Mouse (Mus musculus) limb, embryonic 14.5 days (tissue): Measurements from ENCODE around the gene Eno3. TPM values are rescaled to one million over a fixed set of nuclear protein-coding genes. Genes with fewer than 3 reads are reported as not detected.

Experiments
- ATAC-seq: fragments of 200-750 bp; cut with Nextera tagmentation; 2 replicates; pipeline ENCODE4 v1.8.0; 2017; ENCODE audit warnings: low read depth, moderate number of reproducible peaks, moderate TSS enrichment; ENCODE audit not compliant: low FRiP score
- DNase-seq: peaks from one replicate; pipeline ENCODE4 v3.0.0-alpha.2; 2015; ENCODE audit warnings: low spot score
- H3K27ac ChIP-seq: fragments of 300-500 bp; sonication (generic); replicated peaks from 2 replicates; pipeline ENCODE4 v1.5.1; 2014; ENCODE audit warnings: low read depth, mild to moderate bottlenecking, low read length, moderate library complexity, mixed read lengths
- H3K27me3 ChIP-seq: fragments of 300-500 bp; sonication (generic); 2 replicates; pipeline ENCODE4 v1.6.1; 2014; ENCODE audit warnings: low read length, mixed read lengths; ENCODE audit not compliant: control insufficient read depth, insufficient read depth
- H3K36me3 ChIP-seq: fragments of 300-500 bp; sonication (generic); 2 replicates; pipeline ENCODE4 v1.6.1; 2014; ENCODE audit warnings: mild to moderate bottlenecking, low read length, moderate library complexity, mixed read lengths; ENCODE audit not compliant: control insufficient read depth, insufficient read depth
- H3K4me1 ChIP-seq: fragments of 300-500 bp; sonication (generic); 2 replicates; pipeline ENCODE4 v1.6.1; 2014; ENCODE audit warnings: antibody characterized with exemption, low read length, mixed read lengths; ENCODE audit not compliant: control insufficient read depth, insufficient read depth
- H3K4me2 ChIP-seq: fragments of 300-500 bp; sonication (generic); replicated peaks from 2 replicates; pipeline ENCODE4 v1.6.1; 2014; ENCODE audit warnings: low read depth, mild to moderate bottlenecking, low read length, moderate library complexity; ENCODE audit not compliant: severe bottlenecking
- H3K4me3 ChIP-seq: fragments of 300-500 bp; sonication (generic); replicated peaks from 2 replicates; pipeline ENCODE4 v1.5.1; 2014; ENCODE audit warnings: low read length
- H3K9ac ChIP-seq: fragments of 300-500 bp; sonication (generic); 2 replicates; pipeline ENCODE4 v1.6.1; 2014; ENCODE audit warnings: mild to moderate bottlenecking, low read depth, low read length, moderate library complexity; ENCODE audit not compliant: severe bottlenecking
- H3K9me3 ChIP-seq: fragments of 300-500 bp; sonication (generic); 2 replicates; pipeline ENCODE4 v1.6.1; 2016; ENCODE audit warnings: low read length; ENCODE audit not compliant: control insufficient read depth
- POLR2A ChIP-seq: fragments of 200-500 bp; IDR thresholded peaks from 2 replicates; pipeline ENCODE4 v1.8.0; 2012; ENCODE audit warnings: inconsistent platforms, mild to moderate bottlenecking, moderate library complexity, borderline replicate concordance; ENCODE audit not compliant: insufficient read depth, insufficient read length; ENCODE audit errors: extremely low read depth
- WGBS: fragments of 180-500 bp; shearing (Covaris S2); extraction: QIAGEN DNeasy Blood & Tissue Kit; methylation state at CpG from one replicate; pipeline ENCODE4 v1.1.7; 2014; 5-methylcytosine and 5-hydroxymethylcytosine counted together
- polyA plus RNA-seq, 2 experiments: library from polyadenylated mRNA; depleted of rRNA in 1 of 2; stranded (reverse) in 1 of 2; unstranded in 1 of 2; fragments of >200 nt; fragmentation: Nextera tagmentation in 1 of 2; extraction: Ambion mirVana in 1 of 2; gene quantifications; 2 replicates each; pipeline versions ENCODE4 v1.2.1 to v1.2.3; 2012 to 2014

The Eno3 gene
- polyA plus RNA-seq, 2 experiments: 84.6 to 89.9 TPM

- Histone ChIP-seq H3K9ac (peak overlapping the region; percentile 38), H3K27me3 (no peaks in the 10 kb centered on the region), H3K27ac (no peak overlapping the region), H3K9me3 (no peaks in the 10 kb centered on the region), H3K36me3 (peaks cover 31% of the 10 kb centered on the region), H3K4me1 (peaks cover 10% of the 10 kb centered on the region; the same call in 1 of the 2 replicates), H3K4me2 (peak overlapping the region; percentile 70), H3K4me3 (peak overlapping the region; percentile 29)
- peak; percentile 69 for DNase-seq
- 0 out of 2 replicates have a peak, but pooled peaks have one; percentile 2 for TF ChIP-seq POLR2A
- ATAC-seq: peak; percentile 69
- 1% methylated on average over 17 of the region's 17 CpGs for WGBS
These were observed 41.9 kb upstream of the Eno3 start for GRCm38 (mm10) chr11:70615074-70615473.

DNA sequence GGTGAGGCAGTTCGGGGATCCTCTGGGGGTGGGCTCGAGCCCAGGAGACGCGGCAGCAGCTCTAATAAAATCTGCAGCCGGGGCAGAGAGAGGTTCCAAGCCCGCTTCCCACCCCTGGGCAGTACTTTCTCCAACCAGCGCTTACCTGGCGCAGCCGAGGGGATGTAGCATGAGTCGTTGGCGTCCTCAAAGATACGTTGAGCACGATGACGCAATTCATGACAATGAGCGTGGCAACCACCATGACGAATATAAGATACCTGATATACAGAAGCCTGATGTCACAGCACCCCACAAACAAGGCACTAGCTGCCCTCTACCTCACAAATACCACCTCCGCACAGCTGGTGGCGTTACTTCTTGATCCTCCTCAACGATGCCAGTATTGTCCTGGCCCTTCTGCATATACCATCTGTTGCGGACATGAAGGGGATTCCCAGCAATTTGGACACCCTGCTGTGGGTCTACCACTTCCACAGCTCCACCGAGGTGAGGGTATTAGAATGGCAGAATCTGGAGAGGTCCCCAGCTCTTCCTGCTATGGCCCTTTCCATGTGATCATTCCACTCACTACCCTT, 41.4 kb upstream of the Eno3 start, which contains the start of gene 4930544D05Rik:
Gene 4930544D05Rik, plus strand, starts transcription at position 333 of the 578 bp plus-strand sequence.
- Histone ChIP-seq H3K36me3 (peaks cover 26% of the 10 kb centered on the region), H3K4me3 (peak within 1 kb of the TSS; percentile 29), H3K27ac (no peak within 1 kb of the TSS), H3K4me2 (peak within 1 kb of the TSS; percentile 70), H3K9ac (peak within 1 kb of the TSS; percentile 38), H3K27me3 (no peaks in the 10 kb centered on the region), H3K4me1 (peaks cover 10% of the 10 kb centered on the region; the same call in 1 of the 2 replicates), H3K9me3 (no peaks in the 10 kb centered on the region)
- WGBS: 19% methylated on average over 21 of the region's 21 CpGs
- no peak for DNase-seq
- no peak for TF ChIP-seq POLR2A
- ATAC-seq: 0 out of 2 replicates have a peak, but pooled peaks have one; percentile 5

GRCm38 (mm10) chr11:70619101-70619500, 37.9 kb upstream of the Eno3 start, which contains the start of gene Chrne:
TSS of gene Chrne (minus strand) at chr11:70619216.
- Histone ChIP-seq H3K9ac (no peak within 1 kb of the TSS), H3K4me1 (peaks cover 10% of the 10 kb centered on the region; the same call in 1 of the 2 replicates), H3K4me2 (no peak within 1 kb of the TSS), H3K27ac (no peak within 1 kb of the TSS), H3K9me3 (no peaks in the 10 kb centered on the region), H3K36me3 (no peaks in the 10 kb centered on the region), H3K4me3 (no peak within 1 kb of the TSS), H3K27me3 (no peaks in the 10 kb centered on the region)
- no peak for TF ChIP-seq POLR2A
- ATAC-seq: no peak
- DNase-seq: no peak
- 42% methylated on average over 1 of the region's 1 CpGs for WGBS

DNA sequence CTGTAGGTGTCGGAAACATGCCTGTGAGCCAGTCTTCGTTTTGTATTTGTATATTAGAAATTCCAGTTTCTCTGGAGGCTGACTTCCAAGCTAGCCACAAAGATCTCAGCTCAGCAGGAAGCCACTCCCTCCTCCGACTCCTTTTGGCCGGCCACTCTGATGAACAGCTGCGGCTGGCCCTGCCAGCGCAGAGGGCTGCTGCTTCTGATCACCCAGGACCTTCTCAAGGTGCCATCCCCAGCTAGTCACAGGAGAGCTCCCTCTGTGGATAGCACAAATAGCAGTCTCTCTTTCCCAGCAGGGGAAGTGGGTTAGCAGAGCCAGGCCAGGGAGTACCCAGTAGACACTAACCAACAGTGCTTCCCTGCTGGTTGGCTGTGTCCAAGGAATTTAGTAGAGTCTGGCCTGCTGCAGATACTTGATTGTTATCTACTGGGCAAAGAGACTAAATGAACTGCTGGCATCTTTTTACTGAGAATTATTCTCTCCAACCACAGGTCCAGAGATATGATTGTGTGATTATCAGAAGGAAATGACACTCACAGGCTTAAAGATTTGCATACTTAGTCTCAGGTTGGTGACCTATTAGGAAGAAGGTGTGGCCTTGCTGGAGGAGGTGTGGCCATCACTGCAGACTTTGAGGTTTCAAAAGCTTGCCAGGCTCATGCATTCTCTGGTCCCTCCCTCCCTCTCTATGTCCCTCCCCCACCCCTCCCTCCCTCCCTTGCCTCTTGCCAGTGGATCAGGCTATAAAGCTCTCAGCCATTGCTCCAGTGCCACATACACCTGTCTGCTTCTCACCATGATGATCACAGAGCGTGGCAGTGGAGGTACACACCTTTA, 34.8 kb upstream of the Eno3 start:
- Histone ChIP-seq H3K4me1 (no peaks in the 10 kb centered on the region), H3K27me3 (no peaks in the 10 kb centered on the region), H3K27ac (no peak overlapping the region), H3K36me3 (no peaks in the 10 kb centered on the region), H3K9ac (no peak overlapping the region; the same call in 1 of the 2 replicates), H3K9me3 (no peaks in the 10 kb centered on the region), H3K4me3 (no peak overlapping the region), H3K4me2 (no peak overlapping the region)
- DNase-seq (no peak), ATAC-seq (no peak)
- 39% methylated on average over 7 of the region's 7 CpGs for WGBS
- no peak for TF ChIP-seq POLR2A

- no peak overlapping the region for H3K4me2 ChIP-seq
- no peak overlapping the region for H3K9ac ChIP-seq
- no peaks in the 10 kb centered on the region for H3K4me1 ChIP-seq
- ATAC-seq (no peak), DNase-seq (no peak)
- no peaks in the 10 kb centered on the region for H3K36me3 ChIP-seq
- H3K9me3 ChIP-seq: no peaks in the 10 kb centered on the region
- H3K27ac ChIP-seq: no peak overlapping the region
- no peaks in the 10 kb centered on the region for H3K27me3 ChIP-seq
- no peak overlapping the region for H3K4me3 ChIP-seq
- TF ChIP-seq POLR2A: no peak
- 80% methylated on average over 10 of the region's 10 CpGs for WGBS
These were observed 33.8 kb upstream of the Eno3 start for GRCm38 (mm10) chr11:70623053-70623742.
